Mouse (Mus musculus): Measurements from ENCODE around the gene Ahnak2. TPM values are rescaled to one million over a fixed set of nuclear protein-coding genes. Genes with fewer than 3 reads are reported as not detected.

Gene Ahnak2
- polyA plus RNA-seq, 1 experiment from 2014 or later, result 9.4 TPM

- H3K36me3 ChIP-seq, result peaks cover 27% of the 10 kb centered on the region
- H3K4me3 ChIP-seq, result no peak overlapping the region
- H3K27ac ChIP-seq, result peak overlapping the region; percentile 72
- no peaks in the 10 kb centered on the region for H3K9me3 ChIP-seq
- peak overlapping the region; percentile 10; the same call in 1 of the 2 replicates for H3K4me2 ChIP-seq
- no peaks in the 10 kb centered on the region for H3K27me3 ChIP-seq
- 20% methylated on average over 10 of the region's 10 CpGs for WGBS
- peak; percentile 20; the same call in 1 of the 2 replicates for ATAC-seq (ENCODE audit: insufficient number of reproducible peaks, low FRiP score, low TSS enrichment, low read depth)
- H3K4me1 ChIP-seq, result peaks cover 24% of the 10 kb centered on the region
- peak overlapping the region; percentile 11; the same call in 1 of the 2 replicates for H3K9ac ChIP-seq
These were observed 55.5 kb downstream of the Ahnak2 start for GRCm38 (mm10) chr12:112746808-112747605.

GRCm38 (mm10) chr12:112746461-112746807 lies 56.0 kb downstream of the Ahnak2 start:
- 66% methylated on average over 4 of the region's 4 CpGs for WGBS
- no peak for ATAC-seq (ENCODE audit: insufficient number of reproducible peaks, low FRiP score, low TSS enrichment, low read depth)
- H3K4me1 ChIP-seq, result peaks cover 24% of the 10 kb centered on the region
- H3K4me3 ChIP-seq, result no peak overlapping the region
- H3K27ac ChIP-seq, result no peak overlapping the region
- peaks cover 27% of the 10 kb centered on the region for H3K36me3 ChIP-seq
- H3K9ac ChIP-seq, result 0 out of 2 replicates have a peak overlapping the region, but pooled peaks have one; percentile 17
- no peaks in the 10 kb centered on the region for H3K27me3 ChIP-seq
- no peaks in the 10 kb centered on the region for H3K9me3 ChIP-seq
- H3K4me2 ChIP-seq, result no peak overlapping the region

- H3K27ac ChIP-seq, result no peak overlapping the region
- no peak overlapping the region for H3K9ac ChIP-seq
- no peak overlapping the region for H3K4me2 ChIP-seq
- no peaks in the 10 kb centered on the region for H3K9me3 ChIP-seq
- ATAC-seq (ENCODE audit: insufficient number of reproducible peaks, low FRiP score, low TSS enrichment, low read depth), result no peak
- peaks cover 31% of the 10 kb centered on the region for H3K36me3 ChIP-seq
- no peaks in the 10 kb centered on the region for H3K27me3 ChIP-seq
- peaks cover 24% of the 10 kb centered on the region for H3K4me1 ChIP-seq
- 81% methylated on average over 10 of the region's 10 CpGs for WGBS
- no peak overlapping the region for H3K4me3 ChIP-seq
These were observed 56.7 kb downstream of the Ahnak2 start for GRCm38 (mm10) chr12:112745716-112746115.

GRCm38 (mm10) chr12:112744891-112745580 lies 57.4 kb downstream of the Ahnak2 start:
- Histone ChIP-seq H3K9ac (no peak overlapping the region), H3K27me3 (no peaks in the 10 kb centered on the region), H3K27ac (no peak overlapping the region), H3K4me3 (no peak overlapping the region), H3K36me3 (peaks cover 37% of the 10 kb centered on the region), H3K9me3 (no peaks in the 10 kb centered on the region), H3K4me1 (peaks cover 24% of the 10 kb centered on the region), H3K4me2 (no peak overlapping the region)
- 88% methylated on average over 10 of the region's 10 CpGs for WGBS
- no peak for ATAC-seq (ENCODE audit: insufficient number of reproducible peaks, low FRiP score, low TSS enrichment, low read depth)

- Histone ChIP-seq H3K9me3 (no peaks in the 10 kb centered on the region), H3K9ac (no peak overlapping the region), H3K4me2 (no peak overlapping the region), H3K4me3 (no peak overlapping the region), H3K4me1 (peaks cover 24% of the 10 kb centered on the region), H3K36me3 (peaks cover 46% of the 10 kb centered on the region), H3K27ac (no peak overlapping the region), H3K27me3 (no peaks in the 10 kb centered on the region)
- ATAC-seq (ENCODE audit: insufficient number of reproducible peaks, low FRiP score, low TSS enrichment, low read depth), result no peak
- WGBS, result 79% methylated on average over 11 of the region's 11 CpGs
These were observed 58.2 kb downstream of the Ahnak2 start for GRCm38 (mm10) chr12:112744211-112744610.

GRCm38 (mm10) chr12:112743168-112743975 lies 59.1 kb downstream of the Ahnak2 start:
- H3K9ac ChIP-seq, result no peak overlapping the region
- ATAC-seq (ENCODE audit: insufficient number of reproducible peaks, low FRiP score, low TSS enrichment, low read depth), result peak; percentile 70
- H3K9me3 ChIP-seq, result no peaks in the 10 kb centered on the region
- H3K4me1 ChIP-seq, result peaks cover 24% of the 10 kb centered on the region
- 39% methylated on average over 25 of the region's 25 CpGs for WGBS
- H3K27me3 ChIP-seq, result no peaks in the 10 kb centered on the region
- no peak overlapping the region for H3K4me2 ChIP-seq
- peaks cover 54% of the 10 kb centered on the region for H3K36me3 ChIP-seq
- H3K27ac ChIP-seq, result peak overlapping the region; percentile 76
- no peak overlapping the region for H3K4me3 ChIP-seq

GRCm38 (mm10) chr12:112742768-112743167 lies 59.7 kb downstream of the Ahnak2 start:
- Histone ChIP-seq H3K36me3 (peaks cover 60% of the 10 kb centered on the region), H3K4me1 (peaks cover 24% of the 10 kb centered on the region), H3K9ac (no peak overlapping the region), H3K27ac (peak overlapping the region; percentile 76), H3K9me3 (no peaks in the 10 kb centered on the region), H3K4me3 (no peak overlapping the region), H3K4me2 (no peak overlapping the region), H3K27me3 (no peaks in the 10 kb centered on the region)
- ATAC-seq (ENCODE audit: insufficient number of reproducible peaks, low FRiP score, low TSS enrichment, low read depth), result no peak
- 48% methylated on average over 6 of the region's 6 CpGs for WGBS

- H3K9ac ChIP-seq, result no peak overlapping the region; the same call in 1 of the 2 replicates
- ATAC-seq (ENCODE audit: insufficient number of reproducible peaks, low FRiP score, low TSS enrichment, low read depth), result no peak
- peaks cover 78% of the 10 kb centered on the region for H3K36me3 ChIP-seq
- no peak overlapping the region for H3K4me2 ChIP-seq
- no peaks in the 10 kb centered on the region for H3K27me3 ChIP-seq
- H3K4me1 ChIP-seq, result peaks cover 13% of the 10 kb centered on the region
- H3K27ac ChIP-seq, result no peak overlapping the region
- no peaks in the 10 kb centered on the region for H3K9me3 ChIP-seq
- H3K4me3 ChIP-seq, result no peak overlapping the region
- WGBS, result 94% methylated on average over 24 of the region's 24 CpGs
These were observed 63.4 kb downstream of the Ahnak2 start for GRCm38 (mm10) chr12:112739023-112739568.

- H3K9ac ChIP-seq, result no peak overlapping the region
- no peak for ATAC-seq (ENCODE audit: insufficient number of reproducible peaks, low FRiP score, low TSS enrichment, low read depth)
- H3K4me1 ChIP-seq, result peaks cover 9% of the 10 kb centered on the region
- no peak overlapping the region for H3K27ac ChIP-seq
- no peaks in the 10 kb centered on the region for H3K27me3 ChIP-seq
- no peak overlapping the region for H3K4me3 ChIP-seq
- no peaks in the 10 kb centered on the region for H3K9me3 ChIP-seq
- peaks cover 78% of the 10 kb centered on the region for H3K36me3 ChIP-seq
- no peak overlapping the region for H3K4me2 ChIP-seq
- WGBS, result 91% methylated on average over 31 of the region's 31 CpGs
These were observed 64.0 kb downstream of the Ahnak2 start for GRCm38 (mm10) chr12:112738281-112739022.

- Histone ChIP-seq H3K27me3 (no peaks in the 10 kb centered on the region), H3K36me3 (peaks cover 83% of the 10 kb centered on the region), H3K27ac (no peak overlapping the region), H3K9me3 (no peaks in the 10 kb centered on the region), H3K4me1 (peaks cover 4% of the 10 kb centered on the region; the same call in 1 of the 2 replicates), H3K9ac (no peak overlapping the region), H3K4me3 (no peak overlapping the region), H3K4me2 (no peak overlapping the region)
- 91% methylated on average over 14 of the region's 14 CpGs for WGBS
- ATAC-seq (ENCODE audit: insufficient number of reproducible peaks, low FRiP score, low TSS enrichment, low read depth), result no peak
These were observed 64.7 kb downstream of the Ahnak2 start for GRCm38 (mm10) chr12:112737761-112738160.

GRCm38 (mm10) chr12:112737081-112737480 lies 65.4 kb downstream of the Ahnak2 start:
- H3K4me3 ChIP-seq, result no peak overlapping the region
- peaks cover 90% of the 10 kb centered on the region for H3K36me3 ChIP-seq
- no peak overlapping the region for H3K27ac ChIP-seq
- H3K9me3 ChIP-seq, result no peaks in the 10 kb centered on the region
- no peak overlapping the region for H3K9ac ChIP-seq
- WGBS, result 88% methylated on average over 7 of the region's 7 CpGs
- no peaks in the 10 kb centered on the region for H3K27me3 ChIP-seq
- H3K4me2 ChIP-seq, result no peak overlapping the region
- no peaks in the 10 kb centered on the region for H3K4me1 ChIP-seq
- ATAC-seq (ENCODE audit: insufficient number of reproducible peaks, low FRiP score, low TSS enrichment, low read depth), result no peak

All from limb, embryonic 15.5 days (tissue).